Mouse (Mus musculus): ENCODE measurements around the gene Cenpb. TPM values are rescaled to one million over a fixed set of nuclear protein-coding genes. Genes with fewer than 3 reads are reported as not detected.

Cenpb gene
- polyA plus RNA-seq, 1 experiment from 2014 or later: 13.2 TPM

DNA sequence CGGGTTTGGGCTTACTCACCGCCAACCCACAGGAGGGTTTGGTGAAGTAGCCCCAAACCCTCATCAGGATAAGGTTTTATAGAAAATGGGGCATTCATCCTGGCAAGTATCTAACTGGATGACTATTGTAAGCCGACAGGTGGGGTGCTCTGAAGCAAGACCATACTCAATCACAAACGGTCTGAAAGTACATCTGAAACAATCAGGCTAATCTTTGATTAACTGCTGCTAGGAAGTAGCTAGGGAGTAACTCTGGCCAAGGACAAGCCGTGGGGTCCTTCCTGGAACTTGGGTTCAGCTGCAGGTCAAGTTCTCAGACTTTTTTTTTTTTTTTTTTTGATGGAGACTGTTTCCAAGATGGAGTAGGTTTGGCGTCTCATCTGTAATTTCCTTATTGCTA, 11.9 kb downstream of the Cenpb start:
- Histone ChIP-seq H3K4me3 (ENCODE audit: low read depth, low read length) (no peak overlapping the region), H3K4me2 (replicated peaks; ENCODE audit: low read depth, low read length) (no peak overlapping the region), H3K36me3 (ENCODE audit: insufficient read depth, low read length) (0 out of 2 replicates have a peak, but pooled peaks cover 3% of the 10 kb centered on the region), H3K27me3 (replicated peaks; ENCODE audit: insufficient read depth, low read length) (0 out of 2 replicates have a peak, but pooled peaks cover 5% of the 10 kb centered on the region), H3K4me1 (ENCODE audit: insufficient read depth, low read depth, low read length) (no peaks in the 10 kb centered on the region), H3K9me3 (ENCODE audit: low read length) (no peaks in the 10 kb centered on the region), H3K27ac (ENCODE audit: low read length) (no peak overlapping the region), H3K9ac (replicated peaks; ENCODE audit: low read depth) (no peak overlapping the region)
- DNase-seq (ENCODE audit: low spot score) (no peak), ATAC-seq (no peak)
- no peak for TF ChIP-seq EP300 (IDR thresholded peaks at IDR 0.05)
- WGBS: 64% methylated on average over 6 of the region's 6 CpGs

- no peak overlapping the region for H3K27ac ChIP-seq (ENCODE audit: low read length)
- no peak overlapping the region for H3K9ac ChIP-seq (replicated peaks; ENCODE audit: low read depth)
- no peaks in the 10 kb centered on the region for H3K9me3 ChIP-seq (ENCODE audit: low read length)
- H3K4me1 ChIP-seq (ENCODE audit: insufficient read depth, low read depth, low read length): no peaks in the 10 kb centered on the region
- H3K36me3 ChIP-seq (ENCODE audit: insufficient read depth, low read length): 0 out of 2 replicates have a peak, but pooled peaks cover 3% of the 10 kb centered on the region
- H3K27me3 ChIP-seq (replicated peaks; ENCODE audit: insufficient read depth, low read length): no peaks in the 10 kb centered on the region
- DNase-seq (ENCODE audit: low spot score): no peak
- TF ChIP-seq CTCF (IDR thresholded peaks at IDR 0.05): no peak
- TF ChIP-seq EP300 (IDR thresholded peaks at IDR 0.05): no peak
- no peak for ATAC-seq
- H3K4me2 ChIP-seq (replicated peaks; ENCODE audit: low read depth, low read length): no peak overlapping the region
- 83% methylated on average over 2 of the region's 2 CpGs for WGBS
- H3K4me3 ChIP-seq (ENCODE audit: low read depth, low read length): no peak overlapping the region
Observed at GRCm38 (mm10) chr2:131166172-131166571, 13.7 kb downstream of the Cenpb start.

GRCm38 (mm10) chr2:131163924-131164323, 15.9 kb downstream of the Cenpb start:
- no peak overlapping the region for H3K9ac ChIP-seq (replicated peaks; ENCODE audit: low read depth)
- H3K9me3 ChIP-seq (ENCODE audit: low read length): no peaks in the 10 kb centered on the region
- WGBS: 68% methylated on average over 7 of the region's 7 CpGs
- no peaks in the 10 kb centered on the region for H3K36me3 ChIP-seq (ENCODE audit: insufficient read depth, low read length)
- H3K27ac ChIP-seq (ENCODE audit: low read length): no peak overlapping the region
- no peak overlapping the region for H3K4me3 ChIP-seq (ENCODE audit: low read depth, low read length)
- no peak overlapping the region for H3K4me2 ChIP-seq (replicated peaks; ENCODE audit: low read depth, low read length)
- H3K4me1 ChIP-seq (ENCODE audit: insufficient read depth, low read depth, low read length): no peaks in the 10 kb centered on the region
- DNase-seq (ENCODE audit: low spot score) (no peak), ATAC-seq (no peak)
- TF ChIP-seq EP300 (IDR thresholded peaks at IDR 0.05) (no peak), CTCF (IDR thresholded peaks at IDR 0.05) (no peak)
- no peaks in the 10 kb centered on the region for H3K27me3 ChIP-seq (replicated peaks; ENCODE audit: insufficient read depth, low read length)

GRCm38 (mm10) chr2:131160671-131161111, 19.2 kb downstream of the Cenpb start:
- Histone ChIP-seq H3K4me3 (ENCODE audit: low read depth, low read length) (peak overlapping the region; percentile 67), H3K4me1 (ENCODE audit: insufficient read depth, low read depth, low read length) (no peaks in the 10 kb centered on the region), H3K36me3 (ENCODE audit: insufficient read depth, low read length) (no peaks in the 10 kb centered on the region), H3K4me2 (replicated peaks; ENCODE audit: low read depth, low read length) (peak overlapping the region; percentile 87), H3K27ac (ENCODE audit: low read length) (peak overlapping the region; percentile 83), H3K27me3 (replicated peaks; ENCODE audit: insufficient read depth, low read length) (no peaks in the 10 kb centered on the region), H3K9ac (replicated peaks; ENCODE audit: low read depth) (peak overlapping the region; percentile 44; the same call in 1 of the 2 replicates), H3K9me3 (ENCODE audit: low read length) (no peaks in the 10 kb centered on the region)
- 2% methylated on average over 17 of the region's 17 CpGs for WGBS
- DNase-seq (ENCODE audit: low spot score) (peak; percentile 70), ATAC-seq (peak; percentile 4)
- no peak for TF ChIP-seq EP300 (IDR thresholded peaks at IDR 0.05)
- peak; percentile 59 for TF ChIP-seq CTCF (IDR thresholded peaks at IDR 0.05)

DNA sequence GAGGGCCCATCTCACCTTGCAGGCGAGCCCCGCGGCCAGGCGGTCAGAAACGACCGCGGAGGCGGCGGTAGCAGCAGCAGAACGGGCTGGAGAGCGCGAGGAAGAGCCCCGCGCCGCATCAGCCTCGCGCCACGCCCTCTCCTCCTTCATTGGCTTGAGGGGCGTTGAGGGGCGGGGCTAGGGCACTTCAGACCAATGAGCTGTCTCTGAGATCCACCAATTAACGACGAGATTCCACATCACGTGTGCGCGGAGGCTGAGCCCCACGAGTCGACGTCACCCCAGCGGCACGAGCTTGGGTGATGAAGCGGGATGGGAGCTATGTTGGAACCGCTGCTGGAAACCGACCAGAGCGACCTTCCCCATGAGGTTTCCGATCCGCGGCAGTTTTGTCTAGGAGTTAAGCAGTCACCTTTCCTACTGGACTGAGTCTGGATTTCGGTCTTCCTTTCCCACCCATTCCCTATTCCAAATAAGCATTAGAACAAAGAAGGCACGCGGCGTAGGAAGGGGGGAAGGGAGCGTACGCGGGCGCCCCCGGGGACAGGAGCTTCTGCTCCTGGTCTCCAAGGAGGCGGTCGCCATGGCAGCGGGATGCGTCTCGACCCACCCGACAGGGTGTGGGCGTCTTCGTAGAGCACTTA, 19.8 kb downstream of the Cenpb start, which contains the start of gene 1700037H04Rik:
Gene 1700037H04Rik, minus strand, starts transcription at position 144 of the 644 bp plus-strand sequence.
- DNase-seq (ENCODE audit: low spot score) (peak; percentile 99), ATAC-seq (peak; percentile 98)
- Histone ChIP-seq H3K4me1 (ENCODE audit: insufficient read depth, low read depth, low read length) (no peaks in the 10 kb centered on the region), H3K27ac (ENCODE audit: low read length) (peak within 1 kb of the TSS; percentile 83), H3K27me3 (replicated peaks; ENCODE audit: insufficient read depth, low read length) (no peaks in the 10 kb centered on the region), H3K36me3 (ENCODE audit: insufficient read depth, low read length) (no peaks in the 10 kb centered on the region), H3K4me2 (replicated peaks; ENCODE audit: low read depth, low read length) (peak within 1 kb of the TSS; percentile 98), H3K9me3 (ENCODE audit: low read length) (no peaks in the 10 kb centered on the region), H3K9ac (replicated peaks; ENCODE audit: low read depth) (peak within 1 kb of the TSS; percentile 64), H3K4me3 (ENCODE audit: low read depth, low read length) (peak within 1 kb of the TSS; percentile 67)
- TF ChIP-seq CTCF (IDR thresholded peaks at IDR 0.05) (no peak), EP300 (IDR thresholded peaks at IDR 0.05) (no peak)
- WGBS: 0% methylated on average over 54 of the region's 54 CpGs

DNA sequence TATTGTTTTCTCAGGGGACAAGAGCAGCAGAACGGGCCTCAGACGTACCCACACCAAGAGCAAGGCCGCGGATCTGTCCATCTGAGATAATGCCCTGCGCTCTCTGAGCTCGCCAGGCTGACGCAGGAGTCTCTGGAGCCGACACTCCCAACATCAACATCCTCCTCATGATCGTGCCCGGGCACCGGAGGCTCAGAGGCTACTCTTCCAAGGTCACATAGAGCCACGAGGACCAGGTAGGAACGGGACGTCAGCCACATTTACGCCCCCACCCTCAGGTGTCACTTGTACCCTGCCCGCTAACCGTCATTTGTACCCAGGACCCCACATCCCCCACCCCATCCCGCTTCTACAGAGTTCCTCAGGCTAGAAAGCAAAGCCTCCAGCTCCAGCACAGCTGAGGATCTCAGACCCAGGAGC, 20.4 kb downstream of the Cenpb start:
- under 1% methylated on average over 18 of the region's 18 CpGs for WGBS
- no peak for TF ChIP-seq CTCF (IDR thresholded peaks at IDR 0.05)
- no peak for TF ChIP-seq EP300 (IDR thresholded peaks at IDR 0.05)

More for the DNA sequence above, 20.4 kb downstream of the Cenpb start:
- ATAC-seq: peak; percentile 62
- Histone ChIP-seq H3K4me3 (ENCODE audit: low read depth, low read length) (peak overlapping the region; percentile 67), H3K4me1 (ENCODE audit: insufficient read depth, low read depth, low read length) (no peaks in the 10 kb centered on the region), H3K9ac (replicated peaks; ENCODE audit: low read depth) (peak overlapping the region; percentile 64), H3K4me2 (replicated peaks; ENCODE audit: low read depth, low read length) (peak overlapping the region; percentile 98), H3K36me3 (ENCODE audit: insufficient read depth, low read length) (no peaks in the 10 kb centered on the region), H3K9me3 (ENCODE audit: low read length) (no peaks in the 10 kb centered on the region), H3K27ac (ENCODE audit: low read length) (peak overlapping the region; percentile 79), H3K27me3 (replicated peaks; ENCODE audit: insufficient read depth, low read length) (no peaks in the 10 kb centered on the region)
- peak; percentile 67 for DNase-seq (ENCODE audit: low spot score)

Data from lung, postnatal 0 days (tissue).